Mouse (Mus musculus) left cerebral cortex, postnatal 4 days (tissue): Measurements from ENCODE around the gene Cmc2. TPM values are rescaled to one million over a fixed set of nuclear protein-coding genes. Genes with fewer than 3 reads are reported as not detected.
A peak's percentile ranks its signal among the peaks of the same experiment; 100 is the strongest.

Source experiments
- DNase-seq: peaks from one replicate; pipeline ENCODE4 v3.0.0-alpha.2; 2022
- intact Hi-C: fragments of 180-260 bp; cut with DNase I; formaldehyde crosslinking; loops from one replicate; pipeline ENCODE4 v1.15.1; 2025
- total RNA-seq, 2 experiments: library from RNA; stranded (reverse); gene quantifications; 2 replicates each; pipeline ENCODE4 v1.2.3; 2021

The Cmc2 gene
- total RNA-seq, result 1 to 10 TPM; 7.7 to 9.8 TPM

DNA sequence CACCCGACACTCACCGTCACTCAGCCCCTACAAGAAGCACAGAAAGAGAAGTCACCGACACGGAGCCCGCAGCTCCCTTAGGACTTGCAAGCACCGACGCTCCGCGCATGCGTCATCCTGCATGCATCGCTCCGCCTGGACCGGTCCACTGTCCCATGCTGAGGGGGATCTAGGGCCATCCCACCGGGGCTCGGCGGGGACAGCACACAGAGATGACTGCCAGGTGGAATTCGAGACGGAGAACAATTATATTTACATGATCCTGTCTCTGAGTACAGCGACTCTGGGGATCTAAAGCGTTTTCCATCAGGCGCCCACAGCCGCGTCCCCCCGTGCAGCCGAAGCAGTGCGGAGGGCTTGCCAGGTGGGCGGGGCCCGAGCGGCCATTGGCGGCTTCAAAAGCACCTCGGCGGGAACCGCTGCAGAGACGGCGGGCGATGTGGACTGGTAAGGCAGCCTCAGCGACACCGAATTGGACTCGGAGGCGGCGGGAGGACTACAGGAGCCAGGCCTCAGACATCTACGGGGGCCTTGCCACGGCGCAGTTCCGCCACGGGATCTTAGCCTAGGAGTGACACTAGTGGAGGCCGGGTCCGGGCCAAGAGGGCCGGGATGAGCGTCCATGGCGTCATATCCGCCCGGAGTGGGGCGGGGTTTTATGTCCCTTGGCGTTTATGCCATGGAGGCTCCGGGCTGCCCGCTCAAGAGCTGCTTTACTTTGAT is at the start of gene Cmc2, which contains the start of gene Cenpn:
TSS of gene Cmc2 (minus strand) at position 119 of the 723 bp plus-strand sequence.
TSS of gene Cenpn (plus strand) at position 394 of the 723 bp plus-strand sequence.
- DNase-seq, result peak; percentile 96
- intact Hi-C loops, result no loop called here

GRCm38 (mm10) chr8:116969531-116969930 is 48.3 kb upstream of the Cmc2 start:
- no peak for DNase-seq
- intact Hi-C loops, result no loop called here

DNA sequence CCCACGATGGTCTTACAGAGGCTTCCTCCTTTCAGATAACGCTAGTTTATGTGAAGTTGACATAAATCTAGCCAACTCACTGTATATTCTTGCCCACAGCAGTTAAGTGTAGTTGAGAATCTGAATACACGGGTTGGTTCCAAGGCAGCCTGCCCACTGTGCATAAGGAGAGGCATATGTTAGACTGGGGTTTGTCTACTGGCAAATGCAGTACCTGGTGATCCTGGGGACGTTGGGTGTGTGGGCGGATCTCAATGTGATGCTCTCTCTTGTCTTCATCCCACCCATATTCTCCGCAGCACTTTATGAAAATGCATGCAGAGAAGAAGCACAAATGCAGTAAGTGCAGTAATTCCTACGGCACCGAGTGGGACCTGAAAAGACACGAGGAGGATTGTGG is 33.2 kb upstream of the Cmc2 start:
- DNase-seq, result no peak
- intact Hi-C loops, result no loop called here

GRCm38 (mm10) chr8:116952428-116952827 is 31.2 kb upstream of the Cmc2 start:
- DNase-seq, result no peak
- intact Hi-C loops, result no loop called here

DNA sequence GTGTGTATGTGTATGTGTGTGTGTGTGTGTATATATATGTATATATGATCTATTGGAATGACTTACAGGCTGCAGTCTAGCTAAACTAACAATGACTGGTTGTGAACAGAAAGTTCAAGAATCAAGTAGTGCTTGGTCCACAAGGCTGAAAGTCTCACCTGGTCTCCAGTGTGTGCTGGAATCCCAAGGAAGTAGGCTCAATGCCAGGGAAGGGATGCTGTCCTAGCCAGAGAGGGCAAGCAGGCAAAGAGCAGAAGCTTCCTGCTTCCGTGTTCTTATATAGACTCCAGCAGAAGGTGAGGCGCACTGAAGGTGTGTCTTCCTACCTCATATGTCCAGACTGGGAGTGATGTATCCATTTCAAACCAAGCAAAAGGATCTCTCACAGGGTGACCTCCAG is 30.5 kb upstream of the Cmc2 start:
- intact Hi-C loops, result no loop called here
- DNase-seq, result no peak

GRCm38 (mm10) chr8:116951369-116951768 is 30.1 kb upstream of the Cmc2 start:
- intact Hi-C loops, result no loop called here
- no peak for DNase-seq

GRCm38 (mm10) chr8:116947589-116947988 is 26.3 kb upstream of the Cmc2 start:
- intact Hi-C loops, result no loop called here

DNA sequence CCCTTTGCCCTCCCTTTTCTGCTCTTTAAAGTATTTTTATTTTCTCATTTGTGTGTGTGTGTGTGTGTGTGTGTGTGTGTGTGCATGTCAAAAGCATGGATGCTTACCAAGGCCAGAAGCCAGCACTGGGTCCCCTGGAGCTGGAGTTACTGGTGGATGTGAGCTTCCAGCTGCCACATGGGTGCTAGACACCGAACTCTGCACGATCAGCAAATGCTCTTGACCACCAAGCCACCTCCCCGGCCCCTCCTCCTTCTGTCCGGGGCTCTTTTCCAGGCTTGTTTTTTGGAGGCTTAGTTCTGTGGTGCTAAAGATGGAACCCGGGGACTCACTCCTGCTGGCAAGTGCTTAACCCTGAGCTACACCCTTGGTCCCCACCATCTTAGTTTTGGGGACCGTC is 25.6 kb upstream of the Cmc2 start:
- no peak for DNase-seq
- intact Hi-C loops, result no loop called here

More at GRCm38 (mm10) chr8:116947589-116947988, 26.3 kb upstream of the Cmc2 start:
- DNase-seq, result no peak

- no peak for DNase-seq
- intact Hi-C loops, result no loop called here
Observed at GRCm38 (mm10) chr8:116946268-116946838, 25.1 kb upstream of the Cmc2 start.

GRCm38 (mm10) chr8:116945169-116945910 is 24.1 kb upstream of the Cmc2 start:
- DNase-seq, result no peak
- intact Hi-C loops, result no loop called here

DNA sequence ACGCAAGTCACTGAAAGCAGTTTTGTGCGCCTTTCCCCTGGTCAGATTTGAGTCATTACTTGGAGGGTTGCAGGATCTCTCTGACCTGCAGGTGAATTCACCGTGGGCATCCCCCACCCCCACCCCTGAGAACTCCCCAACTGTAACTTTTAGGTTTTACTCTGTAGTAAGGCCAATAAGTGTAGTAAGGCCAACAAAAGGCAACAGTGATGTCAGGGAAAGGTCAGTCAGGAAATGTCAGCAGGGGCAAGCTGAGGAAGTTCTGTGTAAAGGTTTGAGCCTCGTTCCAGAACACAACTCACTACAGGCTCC is 23.1 kb upstream of the Cmc2 start:
- intact Hi-C loops, result no loop called here
- no peak for DNase-seq

DNA sequence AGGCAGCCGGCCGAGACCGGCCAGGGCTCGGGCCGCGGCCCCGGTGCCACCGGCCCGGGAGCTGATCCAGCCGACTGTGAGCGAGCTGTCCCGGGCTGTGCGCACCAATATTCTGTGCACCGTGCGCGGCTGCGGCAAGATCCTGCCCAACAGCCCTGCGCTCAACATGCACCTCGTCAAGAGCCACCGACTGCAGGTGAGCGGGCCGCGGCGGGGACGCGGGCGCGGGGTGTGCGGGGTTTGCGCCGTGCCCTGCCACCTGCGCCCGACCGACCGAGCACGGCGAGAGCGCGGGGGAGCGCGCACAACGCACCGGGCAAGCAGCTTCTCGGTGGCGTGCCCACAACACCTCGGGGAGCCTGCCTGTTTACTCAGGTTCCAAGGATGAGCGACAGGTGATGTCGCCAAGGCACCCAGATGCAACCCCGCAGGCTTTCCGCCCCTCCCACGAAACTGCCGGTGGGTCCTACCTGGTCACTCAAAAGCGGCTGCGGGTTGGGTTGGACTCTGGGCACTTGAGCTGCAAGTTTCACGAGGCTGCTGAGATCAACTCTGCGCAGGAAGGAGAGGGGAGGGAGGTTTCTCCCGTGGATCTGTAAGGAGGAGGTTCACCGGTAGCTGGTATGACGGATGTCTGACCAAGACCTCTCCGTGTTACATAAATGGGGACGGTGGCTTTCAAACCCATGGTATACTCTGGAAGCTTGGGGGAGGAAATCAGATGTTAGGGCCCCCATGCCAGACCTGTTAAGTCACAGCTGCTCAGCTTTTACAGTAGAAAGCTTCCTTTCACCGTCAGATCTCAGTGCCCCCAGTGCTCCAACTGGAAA is 22.5 kb upstream of the Cmc2 start:
- DNase-seq, result peak; percentile 20
- intact Hi-C loops, result no loop called here

DNA sequence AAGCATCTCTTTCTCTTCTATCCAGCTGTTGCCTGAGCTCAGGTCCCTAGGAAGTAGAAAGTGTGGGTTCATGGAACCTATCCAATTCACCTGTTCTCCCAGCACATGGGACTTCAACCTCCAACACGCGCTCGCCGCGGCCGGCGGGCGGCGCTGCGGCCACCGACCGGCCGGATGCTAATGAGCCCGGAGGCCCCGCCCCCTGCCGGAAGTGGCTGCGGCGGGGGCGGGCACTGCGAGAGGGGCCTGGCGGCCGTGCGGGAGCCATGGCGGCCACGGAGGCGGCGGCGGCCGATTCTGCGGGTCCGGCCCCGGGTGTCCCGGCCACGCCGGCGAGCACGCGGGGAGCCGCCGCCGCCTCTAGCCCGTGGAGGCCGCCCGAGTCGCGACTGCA is 21.9 kb upstream of the Cmc2 start, which contains the start of gene Atmin:
TSS of gene Atmin (plus strand) at position 233 of the 394 bp plus-strand sequence.
- intact Hi-C loops, result no loop called here
- DNase-seq, result peak; percentile 92

DNA sequence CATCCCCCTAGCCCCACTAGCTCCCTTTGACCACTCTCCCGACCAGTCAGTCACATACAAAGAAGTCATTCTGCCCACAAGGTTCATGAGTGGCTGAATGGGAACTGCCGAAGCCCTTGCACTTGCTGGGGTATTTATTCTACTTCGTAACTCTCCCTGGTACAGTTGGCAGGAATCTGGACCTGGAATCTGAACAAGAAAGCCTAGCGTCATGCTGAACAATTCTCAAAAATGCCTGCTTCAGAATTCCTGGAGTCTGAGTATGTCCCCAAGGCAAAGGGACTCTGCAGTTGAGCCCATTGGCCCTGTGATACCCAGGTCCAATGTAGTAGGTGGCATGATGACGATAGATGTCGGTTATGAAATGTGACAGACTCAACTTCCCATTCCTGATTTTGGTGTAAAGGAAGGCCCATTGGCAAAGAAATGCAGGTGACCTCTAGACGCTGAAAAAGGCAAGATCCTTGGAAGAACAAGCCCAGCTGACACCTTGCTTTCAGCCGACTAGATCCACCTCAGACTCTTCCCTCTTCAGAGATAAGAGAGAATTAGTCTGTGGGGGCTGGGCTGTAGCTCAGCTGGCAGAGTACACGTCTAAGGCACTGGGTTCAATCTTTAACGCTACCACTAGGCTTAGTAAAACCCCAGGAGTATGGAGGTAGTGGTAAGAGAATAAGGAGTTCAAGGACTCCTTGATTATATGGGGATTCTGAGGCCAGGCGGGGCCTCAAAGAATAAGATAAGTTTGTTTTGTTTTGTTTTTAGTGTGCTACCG is 21.2 kb upstream of the Cmc2 start:
- intact Hi-C loops, result no loop called here
- no peak for DNase-seq

GRCm38 (mm10) chr8:116935506-116935905 is 14.3 kb upstream of the Cmc2 start:
- intact Hi-C loops, result no loop called here
- no peak for DNase-seq

DNA sequence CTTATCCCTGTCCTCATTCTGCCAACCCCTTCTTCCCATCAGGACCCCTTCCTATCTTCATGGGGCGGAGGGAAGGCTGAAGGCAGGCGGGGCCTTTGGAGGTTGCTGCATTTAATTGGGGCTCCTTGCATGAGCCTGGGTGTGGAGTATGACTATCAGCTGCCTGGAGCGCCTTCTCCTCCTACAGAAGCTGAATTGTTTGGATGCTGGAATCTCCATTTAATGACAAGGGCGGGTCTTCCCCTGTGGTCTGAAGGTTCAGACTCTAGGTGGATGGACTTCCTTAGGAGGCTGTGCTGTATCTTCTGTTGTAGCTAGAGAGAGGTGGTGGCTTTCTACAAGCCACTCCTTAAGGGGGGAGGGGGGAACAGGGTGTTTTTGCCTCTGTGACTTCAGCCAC is 13.7 kb upstream of the Cmc2 start:
- intact Hi-C loops, result no loop called here
- DNase-seq, result no peak

DNA sequence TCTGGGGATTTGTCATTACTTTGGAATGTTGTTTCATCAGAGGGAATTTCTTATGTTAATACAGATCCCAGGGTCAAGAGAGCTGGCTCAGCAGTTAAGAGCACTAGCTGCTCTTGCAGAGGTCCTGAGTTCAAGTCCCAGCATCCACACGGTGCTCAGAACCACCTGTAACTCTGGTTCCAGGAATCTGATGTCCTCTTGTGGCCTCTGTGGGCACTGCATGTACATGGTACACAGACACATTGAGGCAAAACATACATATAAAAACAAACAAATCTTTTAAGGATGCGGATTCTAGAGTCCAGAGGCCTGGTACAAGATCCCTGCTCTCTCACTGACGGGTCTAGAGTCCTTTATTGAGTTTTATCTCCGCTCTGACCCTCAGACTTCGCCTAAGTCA is 7.3 kb upstream of the Cmc2 start:
- intact Hi-C loops, result no loop called here
- no peak for DNase-seq

DNA sequence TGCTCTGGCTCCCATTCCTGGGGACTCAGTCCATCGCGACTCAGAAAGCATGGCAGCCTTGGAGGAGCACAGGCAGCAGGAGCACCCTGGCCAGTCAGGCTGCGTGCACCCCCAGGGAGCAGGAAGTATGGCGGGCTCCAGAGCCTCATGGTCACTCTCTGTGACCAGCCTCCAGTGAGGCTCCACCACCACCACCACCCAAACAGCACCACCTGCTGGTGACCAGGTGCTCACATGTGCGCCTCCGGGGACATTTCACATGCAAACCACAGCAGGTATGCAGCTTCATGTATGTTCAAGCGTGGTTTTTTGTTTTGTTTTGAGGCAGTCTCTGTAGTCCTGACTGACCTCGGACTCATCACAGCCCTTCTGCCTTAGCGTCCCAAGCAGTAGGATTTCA is 6.6 kb upstream of the Cmc2 start:
- intact Hi-C loops, result no loop called here
- DNase-seq, result peak; percentile 41

DNA sequence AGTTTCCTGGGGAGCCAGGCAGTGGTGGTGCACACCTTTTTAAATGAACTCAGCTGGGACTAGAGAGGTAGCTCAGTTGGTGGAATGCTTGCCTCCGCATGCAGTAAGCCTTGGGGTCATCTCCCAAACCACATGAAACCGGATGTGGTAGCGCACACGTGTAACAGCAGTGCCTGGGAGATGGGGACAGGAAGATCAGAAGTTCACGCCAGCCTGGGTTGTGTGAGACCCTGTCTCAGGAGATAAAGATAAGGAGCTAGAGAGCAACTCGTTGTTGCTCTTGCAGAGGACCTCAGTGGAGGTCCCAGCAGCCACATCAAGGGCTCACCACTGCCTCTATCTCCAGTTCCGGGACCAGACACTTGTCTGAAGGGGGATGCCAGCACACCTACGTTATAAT is 2.3 kb upstream of the Cmc2 start:
- intact Hi-C loops, result no loop called here
- DNase-seq, result no peak

DNA sequence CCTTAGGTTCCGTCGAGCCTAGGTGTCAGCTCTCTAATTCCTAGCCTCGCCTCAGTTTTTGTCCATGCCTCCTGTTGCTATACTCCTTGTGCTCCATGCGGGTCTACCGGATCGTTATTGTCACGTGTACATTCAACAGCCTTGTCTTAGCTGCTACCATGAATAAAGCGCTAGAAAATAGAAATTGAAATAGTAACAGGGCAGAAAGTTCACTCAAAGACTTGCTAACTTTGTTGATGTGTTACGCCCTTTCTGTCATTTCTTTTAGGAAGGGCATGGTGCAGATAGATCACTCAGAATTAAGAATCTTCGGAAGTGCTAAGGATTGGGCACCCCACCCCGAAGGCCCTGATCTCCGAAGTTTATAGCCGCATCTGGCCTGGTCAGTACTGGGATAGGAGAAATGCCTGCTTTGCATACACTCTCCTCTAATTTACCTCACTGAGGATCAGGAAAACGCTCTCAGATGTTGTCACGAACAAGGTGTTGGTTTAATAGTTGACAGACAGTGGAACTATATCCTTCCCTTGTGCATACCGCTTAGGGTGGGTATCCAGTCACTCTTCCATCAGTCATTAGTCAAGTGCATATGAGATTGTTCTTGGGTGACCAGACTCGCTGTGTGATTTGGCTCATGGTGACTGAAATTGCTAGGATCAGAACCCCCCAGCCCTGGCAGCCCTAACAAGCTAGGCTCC is 954 bp upstream of the Cmc2 start:
- DNase-seq, result no peak
- intact Hi-C loops, result no loop called here
